Mouse (Mus musculus) urinary bladder, postnatal 25 days (tissue): ENCODE data around the gene Mapkapk3.

Source experiments
- DNase-seq: peaks from one replicate; pipeline ENCODE4 v3.0.0; 2022; ENCODE audit warnings: low spot score

The Mapkapk3 gene

GRCm38 (mm10) chr9:107289211-107290076 is at the start of gene Mapkapk3:
Gene Mapkapk3, minus strand, starts transcription at chr9:107289877.
- peak; percentile 82 for DNase-seq

GRCm38 (mm10) chr9:107338172-107338883 is 48.7 kb upstream of the Mapkapk3 start, which contains the start of gene Hemk1:
Gene Hemk1, minus strand, starts transcription at chr9:107338350.
- DNase-seq, result peak; percentile 72

- no peak for DNase-seq
Measured at GRCm38 (mm10) chr9:107336386-107336785, 46.7 kb upstream of the Mapkapk3 start.

- peak; percentile 71 for DNase-seq
Measured at GRCm38 (mm10) chr9:107335909-107336308, 46.2 kb upstream of the Mapkapk3 start.

GRCm38 (mm10) chr9:107335046-107335445 is 45.4 kb upstream of the Mapkapk3 start:
- DNase-seq, result no peak

- DNase-seq, result no peak
Measured at GRCm38 (mm10) chr9:107334356-107334755, 44.7 kb upstream of the Mapkapk3 start.

GRCm38 (mm10) chr9:107333686-107334085 is 44.0 kb upstream of the Mapkapk3 start:
- DNase-seq, result no peak

GRCm38 (mm10) chr9:107330791-107331190 is 41.1 kb upstream of the Mapkapk3 start:
- DNase-seq, result no peak

DNA sequence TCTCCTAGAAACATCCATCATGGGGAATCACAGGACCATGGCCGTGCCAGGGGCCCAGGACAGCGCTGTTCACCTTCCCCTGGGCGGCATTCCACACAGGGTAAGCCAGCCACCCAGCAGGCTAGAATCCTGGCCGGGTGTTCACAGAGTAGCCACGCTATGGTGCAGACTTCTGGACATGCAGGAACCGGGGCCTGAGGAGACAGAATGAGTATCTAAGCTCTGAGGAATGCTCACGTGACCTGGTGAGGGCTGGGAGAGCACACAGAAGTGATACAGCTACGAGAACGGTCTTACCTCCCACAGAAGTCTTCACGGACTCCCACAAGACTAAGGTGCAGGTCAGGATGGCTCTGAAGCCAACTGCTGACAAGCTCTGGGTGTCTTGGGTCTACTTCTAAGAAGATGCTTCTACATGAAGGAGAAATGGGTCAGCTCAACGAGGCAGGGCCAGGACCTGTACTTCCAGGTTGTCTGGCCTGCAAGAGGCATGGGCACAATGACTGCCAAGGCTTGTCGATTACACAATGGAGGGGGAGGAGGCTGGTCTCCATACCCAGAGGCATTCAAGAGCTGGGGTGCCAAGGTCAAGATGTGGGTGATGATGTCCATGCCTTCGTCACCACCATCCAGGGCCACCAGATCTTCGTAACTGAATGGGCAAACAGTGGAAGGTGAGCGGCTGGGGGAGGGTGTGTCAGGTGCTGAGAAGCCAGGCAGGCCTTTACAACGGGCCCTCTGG is 38.4 kb upstream of the Mapkapk3 start:
- no peak for DNase-seq

GRCm38 (mm10) chr9:107325904-107326303 is 36.2 kb upstream of the Mapkapk3 start:
- DNase-seq, result no peak

GRCm38 (mm10) chr9:107324799-107325561 is 35.3 kb upstream of the Mapkapk3 start:
- DNase-seq, result no peak

DNA sequence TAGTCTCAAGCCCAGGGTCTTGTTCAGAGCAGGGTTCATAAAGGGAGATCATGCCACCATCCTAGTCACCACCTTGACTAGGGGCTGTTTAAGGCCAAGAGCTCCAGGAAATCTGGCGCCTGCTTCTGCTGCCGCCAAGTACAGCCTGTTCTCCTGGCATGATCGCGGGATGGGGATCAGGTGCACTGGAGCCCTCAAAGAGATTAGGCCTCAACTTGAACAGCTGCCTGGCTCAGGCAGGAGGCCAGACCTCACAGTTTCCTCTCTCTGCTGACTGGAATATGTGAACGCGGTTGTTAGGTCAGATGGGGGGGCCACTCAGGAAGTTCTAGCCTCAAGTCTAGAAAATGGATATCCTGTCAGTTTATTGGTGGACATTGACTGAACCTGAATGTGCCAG is 33.9 kb upstream of the Mapkapk3 start:
- DNase-seq, result no peak

- DNase-seq, result no peak
Measured at GRCm38 (mm10) chr9:107322461-107323050, 32.9 kb upstream of the Mapkapk3 start.

GRCm38 (mm10) chr9:107315791-107316190 is 26.1 kb upstream of the Mapkapk3 start:
- DNase-seq, result no peak

GRCm38 (mm10) chr9:107313926-107314325 is 24.2 kb upstream of the Mapkapk3 start:
- DNase-seq, result no peak

DNA sequence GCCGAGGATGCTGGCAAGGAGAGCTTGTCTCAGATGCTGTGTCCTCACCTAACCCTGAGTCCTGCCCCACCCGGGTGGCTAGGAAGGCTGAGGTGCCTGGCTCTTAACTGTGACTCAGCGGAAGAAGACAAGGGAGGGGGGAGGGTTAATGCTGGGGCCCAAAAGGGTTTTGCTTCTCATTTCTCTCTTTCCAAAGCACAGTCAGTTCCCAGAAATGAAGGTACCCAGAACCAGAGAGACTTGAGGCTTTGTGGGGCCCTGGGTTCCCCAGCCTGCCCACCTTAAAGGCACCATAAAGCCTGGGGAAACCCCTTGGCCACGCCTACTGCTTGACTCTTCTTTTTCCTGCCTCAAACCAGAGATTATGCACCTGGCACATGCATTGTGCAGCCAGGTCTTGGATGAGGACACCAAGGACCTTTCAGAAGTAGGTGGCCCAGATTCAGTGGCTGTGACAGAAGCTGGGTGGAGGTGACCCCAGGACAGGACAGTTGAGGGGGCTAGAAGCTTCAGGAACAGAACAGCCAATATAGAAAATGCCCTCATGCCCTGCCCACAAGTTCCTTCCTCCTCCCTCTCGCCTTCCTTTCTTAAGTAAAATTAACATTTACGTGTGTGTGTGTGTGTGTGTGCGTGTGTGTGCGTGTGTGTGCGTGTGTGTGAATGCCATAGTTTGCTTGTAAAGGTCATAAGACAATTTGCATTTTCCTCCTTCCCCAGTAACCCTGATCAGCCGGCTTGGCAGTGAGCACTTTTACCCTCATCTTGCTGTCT is 23.3 kb upstream of the Mapkapk3 start:
- no peak for DNase-seq

- no peak for DNase-seq
Measured at GRCm38 (mm10) chr9:107309600-107309999, 19.9 kb upstream of the Mapkapk3 start.

GRCm38 (mm10) chr9:107309171-107309570 is 19.5 kb upstream of the Mapkapk3 start:
- no peak for DNase-seq

- DNase-seq, result no peak
Measured at GRCm38 (mm10) chr9:107308346-107309000, 18.8 kb upstream of the Mapkapk3 start.

- DNase-seq, result peak; percentile 79
Measured at GRCm38 (mm10) chr9:107307886-107308285, 18.2 kb upstream of the Mapkapk3 start.
